Mouse (Mus musculus) forebrain, embryonic 14.5 days (tissue): ENCODE results near the gene Lypla2. TPM values are rescaled to one million over a fixed set of nuclear protein-coding genes. Genes with fewer than 3 reads are reported as not detected.

Source experiments
- ATAC-seq: fragments of 200-750 bp; cut with Nextera tagmentation; 2 replicates; pipeline ENCODE4 v1.8.0; 2017; ENCODE audit warnings: mild to moderate bottlenecking, moderate library complexity
- DNase-seq: peaks from one replicate; pipeline ENCODE4 v3.0.0-alpha.2; 2015; ENCODE audit warnings: low spot score
- H3K27ac ChIP-seq: fragments of 300-500 bp; sonication (generic); 2 replicates; pipeline ENCODE4 v1.5.1; 2014; ENCODE audit warnings: low read depth, mild to moderate bottlenecking, control low read depth, low read length, moderate library complexity
- H3K27me3 ChIP-seq: fragments of 300-500 bp; sonication (generic); replicated peaks from 2 replicates; pipeline ENCODE4 v1.6.1; 2014; ENCODE audit warnings: low read length, control low read depth, mixed read lengths; ENCODE audit not compliant: control insufficient read depth, insufficient read depth
- H3K36me3 ChIP-seq: fragments of 300-500 bp; sonication (generic); 2 replicates; pipeline ENCODE4 v1.6.1; 2014; ENCODE audit warnings: low read length, control low read depth; ENCODE audit not compliant: control insufficient read depth, insufficient read depth
- H3K4me1 ChIP-seq: fragments of 300-500 bp; sonication (generic); 2 replicates; pipeline ENCODE4 v1.6.1; 2014; ENCODE audit warnings: antibody characterized with exemption, low read length, control low read depth; ENCODE audit not compliant: control insufficient read depth, insufficient read depth
- H3K4me2 ChIP-seq: fragments of 300-500 bp; sonication (generic); 2 replicates; pipeline ENCODE4 v1.6.1; 2014; ENCODE audit warnings: mild to moderate bottlenecking, control low read depth, low read length
- H3K4me3 ChIP-seq: fragments of 300-500 bp; sonication (generic); 2 replicates; pipeline ENCODE4 v1.5.1; 2014; ENCODE audit warnings: low read depth, low read length, control low read depth
- H3K9ac ChIP-seq: fragments of 300-500 bp; sonication (generic); 2 replicates; pipeline ENCODE4 v1.6.1; 2014; ENCODE audit warnings: mild to moderate bottlenecking, low read length, control low read depth, moderate library complexity
- H3K9me3 ChIP-seq: fragments of 300-500 bp; sonication (generic); replicated peaks from 2 replicates; pipeline ENCODE4 v1.6.1; 2016; ENCODE audit warnings: low read length, control low read depth, mixed read lengths; ENCODE audit not compliant: control insufficient read depth
- WGBS: fragments of 180-500 bp; shearing (Covaris S2); extraction: QIAGEN DNeasy Blood & Tissue Kit; methylation state at CpG from one replicate; pipeline ENCODE4 v1.1.7; 2014; 5-methylcytosine and 5-hydroxymethylcytosine counted together
- polyA plus RNA-seq: library from polyadenylated mRNA; unstranded; fragments of >200 nt; fragmentation: Nextera tagmentation; extraction: Ambion mirVana; gene quantifications from 2 replicates; pipeline ENCODE4 v1.2.1, GENCODE M21; 2014

Gene Lypla2
- polyA plus RNA-seq, 1 experiment from 2014 or later = 163 TPM

- Histone ChIP-seq H3K9ac (no peak overlapping the region), H3K27ac (no peak overlapping the region), H3K4me2 (no peak overlapping the region), H3K4me3 (no peak overlapping the region), H3K36me3 (peaks cover 38% of the 10 kb centered on the region), H3K27me3 (no peaks in the 10 kb centered on the region), H3K4me1 (peaks cover 10% of the 10 kb centered on the region), H3K9me3 (no peaks in the 10 kb centered on the region)
- DNase-seq (peak; percentile 84), ATAC-seq (no peak)
- 27% methylated on average over 5 of the region's 5 CpGs for WGBS
Observed at GRCm38 (mm10) chr4:135960717-135961116, 11.7 kb downstream of the Lypla2 start.

GRCm38 (mm10) chr4:135958354-135958753 lies 14.1 kb downstream of the Lypla2 start:
- peaks cover 4% of the 10 kb centered on the region; the same call in 1 of the 2 replicates for H3K4me1 ChIP-seq
- H3K4me3 ChIP-seq = no peak overlapping the region
- H3K36me3 ChIP-seq = peaks cover 40% of the 10 kb centered on the region
- no peak for ATAC-seq
- WGBS = 64% methylated on average over 8 of the region's 8 CpGs
- no peak for DNase-seq
- H3K9ac ChIP-seq = no peak overlapping the region
- no peak overlapping the region for H3K27ac ChIP-seq
- H3K27me3 ChIP-seq = no peaks in the 10 kb centered on the region
- H3K9me3 ChIP-seq = no peaks in the 10 kb centered on the region
- no peak overlapping the region for H3K4me2 ChIP-seq

- Histone ChIP-seq H3K4me3 (no peak overlapping the region), H3K4me2 (no peak overlapping the region), H3K9ac (no peak overlapping the region), H3K9me3 (no peaks in the 10 kb centered on the region), H3K27me3 (no peaks in the 10 kb centered on the region), H3K4me1 (no peaks in the 10 kb centered on the region), H3K27ac (no peak overlapping the region), H3K36me3 (peaks cover 51% of the 10 kb centered on the region)
- 83% methylated on average over 9 of the region's 9 CpGs for WGBS
- DNase-seq = no peak
- no peak for ATAC-seq
Observed at GRCm38 (mm10) chr4:135955886-135956285, 16.5 kb downstream of the Lypla2 start.

- ATAC-seq (peak; percentile 54; the same call in 1 of the 2 replicates), DNase-seq (peak; percentile 82)
- Histone ChIP-seq H3K9ac (no peak overlapping the region), H3K36me3 (peaks cover 38% of the 10 kb centered on the region), H3K4me3 (no peak overlapping the region), H3K4me2 (no peak overlapping the region), H3K27me3 (no peaks in the 10 kb centered on the region), H3K9me3 (no peaks in the 10 kb centered on the region), H3K4me1 (no peaks in the 10 kb centered on the region), H3K27ac (no peak overlapping the region)
- WGBS = 6% methylated on average over 2 of the region's 2 CpGs
Observed at GRCm38 (mm10) chr4:135954241-135954640, 18.2 kb downstream of the Lypla2 start.

GRCm38 (mm10) chr4:135953179-135953578 lies 19.2 kb downstream of the Lypla2 start:
- Histone ChIP-seq H3K9me3 (no peaks in the 10 kb centered on the region), H3K4me3 (no peak overlapping the region), H3K27me3 (no peaks in the 10 kb centered on the region), H3K9ac (no peak overlapping the region), H3K4me1 (no peaks in the 10 kb centered on the region), H3K36me3 (peaks cover 28% of the 10 kb centered on the region), H3K27ac (no peak overlapping the region), H3K4me2 (no peak overlapping the region)
- DNase-seq (no peak), ATAC-seq (no peak)
- WGBS = 84% methylated on average over 3 of the region's 3 CpGs

- Histone ChIP-seq H3K9me3 (no peaks in the 10 kb centered on the region), H3K9ac (no peak overlapping the region), H3K27me3 (no peaks in the 10 kb centered on the region), H3K4me2 (no peak overlapping the region), H3K4me3 (no peak overlapping the region), H3K36me3 (peaks cover 20% of the 10 kb centered on the region), H3K4me1 (no peaks in the 10 kb centered on the region), H3K27ac (no peak overlapping the region)
- no peak for ATAC-seq
- DNase-seq = no peak
- WGBS = 99% methylated on average over 3 of the region's 3 CpGs
Observed at GRCm38 (mm10) chr4:135951505-135951904, 20.9 kb downstream of the Lypla2 start.

GRCm38 (mm10) chr4:135950365-135950764 lies 22.1 kb downstream of the Lypla2 start:
- Histone ChIP-seq H3K4me1 (peaks cover 4% of the 10 kb centered on the region), H3K36me3 (peaks cover 18% of the 10 kb centered on the region), H3K4me3 (no peak overlapping the region), H3K9me3 (no peaks in the 10 kb centered on the region), H3K9ac (no peak overlapping the region), H3K4me2 (no peak overlapping the region), H3K27ac (no peak overlapping the region), H3K27me3 (no peaks in the 10 kb centered on the region)
- no peak for DNase-seq
- no peak for ATAC-seq
- WGBS = 88% methylated on average over 6 of the region's 6 CpGs

- Histone ChIP-seq H3K9me3 (no peaks in the 10 kb centered on the region), H3K4me1 (peaks cover 4% of the 10 kb centered on the region), H3K36me3 (peaks cover 16% of the 10 kb centered on the region), H3K4me3 (no peak overlapping the region), H3K4me2 (no peak overlapping the region), H3K27ac (no peak overlapping the region), H3K27me3 (no peaks in the 10 kb centered on the region), H3K9ac (no peak overlapping the region)
- ATAC-seq (no peak), DNase-seq (no peak)
- 75% methylated on average over 6 of the region's 6 CpGs for WGBS
Observed at GRCm38 (mm10) chr4:135949911-135950310, 22.5 kb downstream of the Lypla2 start.

GRCm38 (mm10) chr4:135949475-135949874 lies 23.0 kb downstream of the Lypla2 start:
- 85% methylated on average over 10 of the region's 10 CpGs for WGBS
- Histone ChIP-seq H3K4me2 (no peak overlapping the region), H3K4me1 (peaks cover 4% of the 10 kb centered on the region), H3K4me3 (no peak overlapping the region), H3K27me3 (no peaks in the 10 kb centered on the region), H3K9ac (no peak overlapping the region), H3K27ac (no peak overlapping the region), H3K9me3 (no peaks in the 10 kb centered on the region), H3K36me3 (peaks cover 14% of the 10 kb centered on the region)
- ATAC-seq (no peak), DNase-seq (no peak)
